Mouse (Mus musculus) liver, adult 2 months (tissue): ENCODE results near the gene Plcb4. TPM values are rescaled to one million over a fixed set of nuclear protein-coding genes. Genes with fewer than 3 reads are reported as not detected.

ENCODE experiments used
- DNase-seq: peaks from one replicate; pipeline ENCODE4 v3.0.0-alpha.2; 2011; ENCODE audit warnings: low read depth, low spot score; ENCODE audit errors: extremely low read depth
- H3K27ac ChIP-seq: fragments of 200-500 bp; replicated peaks from 2 replicates; pipeline ENCODE4 v1.5.1; 2012; ENCODE audit warnings: low read depth, mild to moderate bottlenecking, control low read depth, inconsistent platforms, low read length; ENCODE audit not compliant: insufficient read depth
- H3K27me3 ChIP-seq: fragments of 200-500 bp; 2 replicates; pipeline ENCODE4 v1.6.1; 2012; ENCODE audit warnings: mild to moderate bottlenecking, moderate library complexity, low read length, inconsistent platforms; ENCODE audit not compliant: control insufficient read depth, insufficient read depth
- H3K36me3 ChIP-seq: fragments of 200-500 bp; 2 replicates; pipeline ENCODE4 v1.6.1; 2012; ENCODE audit warnings: low read length, inconsistent platforms; ENCODE audit not compliant: control insufficient read depth, insufficient read depth
- H3K4me1 ChIP-seq: fragments of 200-500 bp; 2 replicates; pipeline ENCODE4 v1.6.1; 2011; ENCODE audit warnings: low read length; ENCODE audit not compliant: control insufficient read depth, insufficient read depth
- H3K4me3 ChIP-seq: fragments of 200-500 bp; 2 replicates; pipeline ENCODE4 v1.5.1; 2011; ENCODE audit warnings: low read depth, mild to moderate bottlenecking, control low read depth, low read length, moderate library complexity; ENCODE audit not compliant: insufficient read depth
- H3K79me2 ChIP-seq: fragments of 200-500 bp; 2 replicates; pipeline ENCODE4 v1.6.1; 2012; ENCODE audit warnings: inconsistent platforms, mild to moderate bottlenecking, low read length, moderate library complexity; ENCODE audit not compliant: control insufficient read depth, insufficient read depth
- H3K9ac ChIP-seq: fragments of 200-500 bp; 2 replicates; pipeline ENCODE4 v1.6.1; 2012; ENCODE audit warnings: low read depth, mild to moderate bottlenecking, control low read depth, inconsistent platforms, low read length
- CTCF ChIP-seq: fragments of 200-500 bp; IDR thresholded peaks from 2 replicates; pipeline ENCODE4 v1.5.1; 2011; ENCODE audit warnings: low read depth, low read length, control low read depth
- POLR2A ChIP-seq: fragments of 200-500 bp; IDR thresholded peaks from 2 replicates; pipeline ENCODE4 v1.6.1; 2011; ENCODE audit warnings: low read length, control low read depth; ENCODE audit not compliant: insufficient read depth; ENCODE audit errors: extremely low read depth
- WGBS: fragments of 180-500 bp; shearing (Covaris S2); methylation state at CpG from one replicate; pipeline ENCODE4 v1.1.7; 2018; 5-methylcytosine and 5-hydroxymethylcytosine counted together
- polyA plus RNA-seq: library from polyadenylated mRNA; depleted of rRNA; stranded (reverse); fragments of >200 nt; gene quantifications from 2 replicates; pipeline ENCODE4 v1.2.3, GENCODE M21; 2012
- total RNA-seq: library from RNA; depleted of rRNA; stranded (reverse); fragments of >200 nt; gene quantifications from 2 replicates; pipeline ENCODE4 v1.2.3, GENCODE M21; 2014

The Plcb4 gene
- total and polyA plus RNA-seq, 2 experiments, result 0.88 to 4.3 TPM

DNA sequence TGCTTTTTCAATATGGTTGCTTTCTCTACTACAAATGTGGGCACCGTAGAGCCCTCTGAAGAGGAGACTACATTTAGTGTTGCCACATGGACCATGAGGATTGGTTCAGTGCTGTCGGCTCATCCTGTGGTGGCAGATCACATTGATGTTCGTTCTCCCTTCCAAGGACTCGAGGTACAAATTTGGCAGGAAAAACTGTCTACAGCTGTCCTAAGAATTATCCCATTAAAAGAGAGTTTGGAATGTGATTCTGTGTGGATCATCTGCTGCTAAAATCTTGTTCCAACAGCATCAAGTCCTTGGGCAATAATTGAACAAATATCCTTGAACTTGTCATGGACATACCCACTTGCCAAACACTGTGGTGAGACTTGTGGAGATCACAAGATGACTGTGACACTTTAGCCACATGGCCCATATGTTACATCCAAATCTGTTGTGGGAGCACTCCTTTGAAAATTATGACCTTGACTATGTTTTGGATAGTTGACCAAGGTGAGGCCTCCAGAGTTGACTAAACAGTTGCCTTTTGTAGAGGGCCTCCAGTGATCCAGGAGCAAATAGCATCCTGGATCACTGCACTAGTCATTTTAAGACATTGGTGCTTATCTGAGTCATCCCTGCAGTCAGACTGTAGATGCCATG lies 117.4 kb downstream of the Plcb4 start:
- TF ChIP-seq CTCF (no peak), POLR2A (no peak)
- no peaks in the 10 kb centered on the region for H3K4me1 ChIP-seq
- no peak overlapping the region for H3K4me3 ChIP-seq
- H3K79me2 ChIP-seq, result no peaks in the 10 kb centered on the region
- H3K36me3 ChIP-seq, result no peaks in the 10 kb centered on the region
- H3K9ac ChIP-seq, result no peak overlapping the region
- no peaks in the 10 kb centered on the region for H3K27me3 ChIP-seq
- no peak for DNase-seq
- 91% methylated on average over 4 of the region's 4 CpGs for WGBS
- no peak overlapping the region for H3K27ac ChIP-seq

DNA sequence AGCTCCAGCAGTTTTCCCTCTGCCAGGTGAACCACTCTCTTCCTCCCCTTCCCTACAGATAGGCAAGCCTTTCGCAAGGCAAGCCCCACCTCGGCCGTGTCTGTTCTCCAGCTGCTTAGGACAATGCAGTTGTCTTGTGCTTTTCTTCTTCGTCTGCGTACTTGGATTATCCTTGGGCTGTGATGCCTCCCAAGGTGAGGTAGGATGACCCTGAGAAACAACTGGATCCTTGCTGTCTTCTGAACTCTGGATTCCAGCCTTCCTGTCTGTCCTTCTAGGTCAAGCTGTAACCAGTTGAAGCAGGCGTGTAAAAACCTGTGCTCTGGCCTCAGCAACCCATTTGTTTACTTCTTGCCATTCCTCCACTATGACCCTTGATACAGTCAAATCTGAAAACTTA lies 122.6 kb downstream of the Plcb4 start:
- Histone ChIP-seq H3K4me3 (no peak overlapping the region), H3K4me1 (no peaks in the 10 kb centered on the region), H3K27me3 (no peaks in the 10 kb centered on the region), H3K36me3 (no peaks in the 10 kb centered on the region), H3K27ac (no peak overlapping the region), H3K9ac (no peak overlapping the region), H3K79me2 (no peaks in the 10 kb centered on the region)
- 79% methylated on average over 6 of the region's 6 CpGs for WGBS
- no peak for TF ChIP-seq POLR2A
- no peak for TF ChIP-seq CTCF
- DNase-seq, result no peak

DNA sequence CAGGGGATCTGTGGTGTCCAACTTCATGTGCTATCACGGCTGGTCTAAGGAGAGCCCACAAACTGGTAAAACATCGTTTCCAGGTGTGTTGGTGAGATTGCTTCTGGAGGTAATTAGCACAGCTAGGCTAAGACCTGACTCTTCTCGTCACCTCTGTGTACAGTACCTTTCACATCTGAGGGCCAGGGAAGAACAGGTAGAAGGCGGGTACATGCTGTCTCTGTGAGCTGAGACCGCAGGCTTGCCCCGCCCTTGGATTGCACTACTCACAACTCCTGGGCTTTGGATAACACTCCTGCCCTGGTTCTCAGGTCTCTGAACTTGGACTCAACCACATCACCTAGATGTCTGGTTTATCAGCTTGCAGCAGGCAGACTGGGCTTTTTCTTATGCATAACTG lies 128.6 kb downstream of the Plcb4 start:
- TF ChIP-seq CTCF, result no peak
- Histone ChIP-seq H3K27me3 (no peaks in the 10 kb centered on the region), H3K4me1 (no peaks in the 10 kb centered on the region), H3K9ac (no peak overlapping the region), H3K27ac (no peak overlapping the region), H3K79me2 (no peaks in the 10 kb centered on the region), H3K36me3 (no peaks in the 10 kb centered on the region), H3K4me3 (no peak overlapping the region)
- 94% methylated on average over 6 of the region's 6 CpGs for WGBS
- no peak for DNase-seq

DNA sequence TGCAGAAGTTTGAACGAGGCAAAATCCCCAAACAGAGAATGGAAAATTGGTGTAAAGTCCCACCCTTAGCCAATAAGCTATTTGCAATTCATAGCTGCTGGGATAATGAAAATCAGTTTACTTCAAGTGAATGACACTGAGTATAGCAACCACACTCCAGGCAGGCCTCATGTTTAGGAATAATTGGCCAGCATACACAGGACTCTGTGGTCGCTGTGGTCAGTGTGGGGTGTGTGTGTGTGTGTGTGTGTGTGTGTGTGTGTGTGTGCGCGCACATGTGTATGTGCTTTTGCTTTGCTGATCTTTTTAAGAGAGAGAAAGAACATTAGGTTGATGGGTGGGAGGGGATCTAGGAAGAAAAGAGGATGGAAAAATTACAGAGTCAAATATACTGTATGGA lies 134.1 kb downstream of the Plcb4 start:
- Histone ChIP-seq H3K79me2 (no peaks in the 10 kb centered on the region), H3K4me3 (no peak overlapping the region), H3K4me1 (no peaks in the 10 kb centered on the region), H3K36me3 (no peaks in the 10 kb centered on the region), H3K27ac (no peak overlapping the region), H3K9ac (no peak overlapping the region), H3K27me3 (no peaks in the 10 kb centered on the region)
- TF ChIP-seq CTCF (no peak), POLR2A (no peak)
- DNase-seq, result no peak
- 94% methylated on average over 4 of the region's 4 CpGs for WGBS

DNA sequence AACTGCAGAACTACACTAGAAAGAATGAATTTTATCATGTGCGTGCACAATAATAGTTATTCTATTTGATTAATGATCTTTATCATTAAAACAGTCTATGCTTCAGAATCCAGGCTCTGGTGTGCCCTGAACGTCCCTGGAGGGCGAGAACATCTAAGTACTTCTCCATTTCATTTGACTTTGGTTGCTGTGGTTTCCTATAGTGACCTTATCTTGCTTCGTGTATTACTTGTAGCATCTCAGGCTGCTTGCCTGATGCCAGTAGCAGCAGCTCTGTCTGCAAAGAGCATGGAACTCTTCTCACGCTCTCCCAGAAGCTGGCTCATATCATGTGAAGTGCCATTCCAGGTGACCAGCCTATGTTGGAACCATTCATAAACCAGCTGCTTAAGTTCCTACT lies 137.9 kb downstream of the Plcb4 start:
- Histone ChIP-seq H3K4me3 (no peak overlapping the region), H3K79me2 (no peaks in the 10 kb centered on the region), H3K27me3 (no peaks in the 10 kb centered on the region), H3K36me3 (no peaks in the 10 kb centered on the region), H3K9ac (no peak overlapping the region), H3K27ac (no peak overlapping the region), H3K4me1 (no peaks in the 10 kb centered on the region)
- WGBS, result 85% methylated on average over 5 of the region's 5 CpGs
- DNase-seq, result no peak
- no peak for TF ChIP-seq CTCF
- TF ChIP-seq POLR2A, result no peak

DNA sequence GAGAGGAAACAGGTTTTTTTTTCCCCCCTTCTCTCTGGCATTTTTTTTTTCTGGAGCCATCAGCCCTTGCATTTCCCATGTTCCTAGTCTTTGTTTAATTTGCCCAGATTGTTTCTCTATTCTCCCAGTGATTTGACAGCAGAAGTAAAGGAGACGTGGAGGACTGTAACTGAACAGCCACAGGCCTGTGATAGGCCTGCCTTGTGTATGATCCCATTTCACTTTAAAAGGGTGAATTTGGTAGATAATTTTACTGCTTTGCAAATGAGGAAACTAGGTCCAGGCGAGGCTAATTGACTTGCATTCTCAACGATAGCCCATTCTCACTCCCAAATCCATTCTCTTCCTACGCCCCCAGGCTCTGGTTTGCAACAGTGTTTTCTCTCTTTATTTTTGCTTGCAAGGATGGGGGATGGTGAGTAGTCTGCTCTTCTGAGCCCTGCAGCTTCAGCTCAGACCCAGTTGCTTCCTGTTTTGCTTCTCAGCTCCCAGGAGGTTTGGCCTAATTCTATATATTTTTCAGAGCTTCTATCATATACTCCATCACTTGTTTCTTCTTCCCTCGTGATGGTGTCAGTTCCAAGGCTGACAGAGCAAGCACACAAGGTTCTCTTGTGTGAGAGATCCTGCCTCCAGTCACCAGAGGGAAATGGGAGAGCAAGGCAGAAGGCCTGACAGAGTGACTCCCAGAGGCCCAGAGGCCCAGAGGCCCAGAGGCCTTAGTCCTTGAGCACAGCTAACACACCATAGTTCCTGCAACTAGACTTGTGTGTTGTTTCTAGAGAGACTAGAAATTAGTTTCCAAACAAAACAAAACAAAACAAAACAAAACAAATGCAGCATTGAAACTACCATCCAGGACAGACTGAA lies 139.1 kb downstream of the Plcb4 start:
- no peak for DNase-seq
- Histone ChIP-seq H3K27me3 (no peaks in the 10 kb centered on the region), H3K36me3 (no peaks in the 10 kb centered on the region), H3K4me1 (no peaks in the 10 kb centered on the region), H3K4me3 (no peak overlapping the region), H3K27ac (no peak overlapping the region), H3K9ac (no peak overlapping the region), H3K79me2 (no peaks in the 10 kb centered on the region)
- no peak for TF ChIP-seq CTCF
- TF ChIP-seq POLR2A, result no peak
- 79% methylated on average over 5 of the region's 5 CpGs for WGBS
